Mouse (Mus musculus): ENCODE measurements around the gene Tmem120a. TPM values are rescaled to one million over a fixed set of nuclear protein-coding genes. Genes with fewer than 3 reads are reported as not detected.
A peak's percentile ranks its signal among the peaks of the same experiment; 100 is the strongest.

The Tmem120a gene
- 1 to 10 TPM; 3.8 to 5.2 TPM for total RNA-seq (2021)
- long read RNA-seq, experiment 1, transcript Tmem120a-201 (12 exons, 1,559 nt), result major isoform, 8 of 8 reads
- long read RNA-seq, experiment 1, partial matches to known transcripts, result 0 of 8 reads
- long read RNA-seq, experiment 1, other reads (novel, unspliced or antisense), result 0 of 8 reads
- long read RNA-seq, experiment 2, transcript Tmem120a-201 (12 exons, 1,559 nt), result major isoform, 17 of 18 reads
- long read RNA-seq, experiment 2, partial matches to known transcripts, result 1 of 18 reads
- long read RNA-seq, experiment 2, other reads (novel, unspliced or antisense), result 0 of 18 reads

DNA sequence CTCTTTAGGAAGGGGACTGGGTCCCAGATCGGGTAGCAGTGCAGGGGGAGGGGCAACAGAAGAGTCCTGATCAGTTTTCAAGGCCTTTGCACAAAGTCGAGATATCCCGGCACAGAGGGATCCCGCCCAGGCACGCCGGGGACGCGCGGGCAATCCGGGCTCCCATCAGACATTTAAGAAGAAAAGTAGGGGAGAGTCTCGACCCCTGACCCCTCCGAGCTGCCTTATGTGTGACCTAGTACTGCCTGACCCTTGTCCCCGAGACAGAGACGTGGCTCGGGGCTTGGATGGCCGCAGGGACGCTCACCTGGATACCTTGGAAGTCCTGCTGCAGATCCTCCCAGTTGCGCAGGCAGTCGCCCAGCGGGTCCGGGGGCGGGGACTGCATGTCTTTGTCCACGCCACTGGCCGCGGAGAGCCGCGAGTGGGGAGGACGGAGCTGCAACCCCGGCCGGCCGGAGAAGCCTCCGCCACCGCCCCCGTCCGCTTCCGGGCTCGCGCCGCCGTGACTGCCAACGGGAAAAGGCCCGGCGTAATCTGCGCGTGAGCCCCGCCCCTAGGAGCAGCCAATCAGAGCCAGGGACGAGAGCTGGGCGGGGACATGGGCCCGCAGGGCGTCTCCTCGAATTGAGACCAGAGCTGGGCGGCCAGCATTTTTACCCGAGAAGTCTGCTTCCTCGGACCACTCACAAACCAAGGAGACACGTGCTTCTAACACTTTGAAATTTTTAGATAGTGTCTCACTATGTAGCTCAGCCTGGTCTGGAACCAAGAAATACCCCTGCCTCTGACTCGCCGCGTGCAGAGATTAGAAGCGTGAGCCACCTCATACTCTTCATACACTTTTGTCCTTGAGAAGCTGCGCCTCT lies at the start of gene Tmem120a:
Tmem120a (minus strand) TSS at position 708 of the 869 bp plus-strand sequence.
- intact Hi-C loops (cut with DNase I; ENCODE audit: low total_unique reads), result no loop called here
- peak; percentile 97 for DNase-seq

DNA sequence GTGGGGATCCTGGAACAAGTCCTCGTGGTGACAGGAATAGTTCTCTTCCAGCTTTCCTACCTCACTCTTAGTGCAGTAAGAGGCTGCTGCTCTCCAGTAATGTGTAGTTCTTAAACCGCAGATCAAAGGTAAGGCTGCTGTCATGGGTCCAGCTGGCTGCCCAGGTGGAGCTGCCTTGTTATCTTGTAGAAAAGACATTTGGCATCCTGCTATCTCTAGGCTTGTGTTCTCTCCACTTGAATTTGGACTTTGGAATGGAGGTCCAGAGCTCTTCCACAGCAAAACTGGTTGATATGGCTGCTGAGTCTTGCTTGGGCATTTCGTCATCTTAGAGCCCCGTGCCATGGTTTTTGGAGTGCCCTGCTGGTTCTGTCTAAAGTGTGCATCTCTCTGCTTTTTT lies 38.7 kb upstream of the Tmem120a start:
- intact Hi-C loops (cut with DNase I; ENCODE audit: low total_unique reads), result no loop called here
- DNase-seq, result no peak

GRCm38 (mm10) chr5:135780331-135780730 lies 36.1 kb upstream of the Tmem120a start:
- no peak for DNase-seq
- intact Hi-C loops (cut with DNase I; ENCODE audit: low total_unique reads), result no loop called here

DNA sequence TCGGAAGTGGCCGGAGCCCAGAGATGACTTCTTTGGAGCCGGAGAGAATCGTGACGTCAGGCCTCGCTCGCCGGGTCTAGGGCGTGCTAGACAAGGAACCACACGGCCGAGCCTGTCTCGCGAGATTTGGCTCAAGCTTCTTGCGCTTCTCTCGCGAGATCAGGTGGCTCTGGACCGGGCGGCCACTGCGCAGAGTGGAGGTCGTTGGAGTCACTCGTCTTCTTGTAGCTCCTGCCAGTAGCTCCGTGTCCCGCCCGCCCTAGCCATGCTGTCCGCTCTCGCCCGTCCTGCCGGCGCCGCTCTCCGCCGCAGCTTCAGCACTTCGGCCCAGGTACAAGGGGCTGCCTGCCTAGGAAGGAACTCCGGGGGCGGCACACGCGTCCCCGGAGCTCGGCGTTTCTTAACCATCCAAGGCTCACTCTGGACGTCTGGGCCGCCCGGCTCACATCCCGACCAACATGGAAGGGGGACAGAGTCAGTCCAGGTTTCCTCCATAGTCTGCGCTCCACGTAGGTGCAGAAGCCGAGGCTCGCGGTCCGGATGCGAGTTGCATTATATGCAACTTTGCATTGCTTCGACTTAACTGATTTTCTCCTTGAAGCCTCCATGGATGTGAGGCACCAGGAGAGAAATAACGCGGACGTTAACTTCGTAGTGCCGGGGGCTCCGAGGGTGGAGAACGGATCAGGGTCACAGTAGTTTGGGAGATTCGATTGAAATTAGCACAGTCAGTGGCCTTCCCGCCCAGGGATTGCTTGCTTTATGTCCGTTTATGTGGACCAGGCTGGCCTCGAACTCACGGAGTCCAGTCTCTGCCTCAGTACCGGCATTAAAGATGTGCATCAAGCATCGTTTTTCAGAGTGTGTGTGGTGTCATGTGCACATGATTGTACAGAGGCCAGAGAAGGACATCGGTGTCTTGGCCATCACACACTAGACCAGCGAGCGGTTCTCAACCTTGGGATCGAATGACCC lies 34.5 kb upstream of the Tmem120a start, which contains the start of gene Mdh2:
Mdh2 (plus strand) TSS at position 10 of the 975 bp plus-strand sequence.
- intact Hi-C loops (cut with DNase I; ENCODE audit: low total_unique reads), result no loop called here
- peak; percentile 100 for DNase-seq

DNA sequence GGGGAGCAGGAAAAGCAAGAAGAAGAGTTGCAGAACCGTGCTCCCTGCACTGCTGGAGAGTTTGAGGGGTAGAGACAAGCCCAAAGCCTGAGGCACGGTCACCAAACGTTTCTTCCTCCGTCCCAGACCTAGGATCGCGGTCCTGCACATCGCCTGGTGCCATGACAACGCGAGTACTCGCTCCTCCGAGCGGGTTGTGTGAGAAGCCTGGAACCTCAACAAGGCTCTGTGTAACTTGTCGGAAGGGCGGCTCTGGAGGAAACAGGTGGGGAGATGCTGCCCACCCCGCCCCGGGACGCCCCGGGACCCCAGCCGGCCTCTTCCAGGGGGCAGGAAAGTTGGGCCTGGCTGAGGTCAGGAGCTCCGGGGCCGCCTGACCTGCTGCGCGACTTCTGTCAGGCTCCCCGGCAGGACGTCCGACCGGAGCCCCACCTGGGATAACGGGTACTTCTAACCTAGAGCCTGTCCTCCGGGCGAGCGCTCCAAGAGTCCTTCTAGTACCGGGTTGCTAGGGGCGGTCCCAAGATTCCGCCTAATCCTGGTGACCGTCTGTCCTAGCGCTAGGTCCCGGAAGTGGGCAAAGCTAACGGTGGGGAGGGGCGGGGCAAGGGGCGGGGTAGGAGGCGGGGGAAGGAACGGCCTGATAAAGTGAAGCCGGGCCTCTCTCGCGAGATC lies 33.7 kb upstream of the Tmem120a start, which contains the start of gene Styxl1:
Styxl1 (minus strand) TSS at position 590 of the 675 bp plus-strand sequence.
- DNase-seq, result no peak
- intact Hi-C loops (cut with DNase I; ENCODE audit: low total_unique reads), result no loop called here

DNA sequence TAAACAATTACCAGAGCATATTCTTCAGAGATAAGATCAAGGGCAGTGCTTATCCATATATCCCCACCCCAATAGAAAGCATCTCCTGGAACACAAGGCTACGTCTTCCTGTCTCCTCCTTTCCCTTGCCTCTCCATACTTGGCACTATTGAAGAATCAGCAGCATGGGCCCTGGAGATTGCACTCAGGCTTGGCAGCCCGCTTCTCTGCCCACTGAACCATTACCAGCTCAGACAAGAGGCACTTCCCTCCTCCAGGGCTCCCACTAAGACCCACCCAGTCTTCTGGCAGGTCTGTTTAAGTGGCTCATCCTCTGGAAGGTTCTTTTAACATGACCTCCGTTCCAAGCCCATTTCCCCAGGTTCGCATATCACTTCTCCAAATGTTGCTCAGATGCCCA lies 32.3 kb upstream of the Tmem120a start:
- no peak for DNase-seq
- intact Hi-C loops (cut with DNase I; ENCODE audit: low total_unique reads), result no loop called here

DNA sequence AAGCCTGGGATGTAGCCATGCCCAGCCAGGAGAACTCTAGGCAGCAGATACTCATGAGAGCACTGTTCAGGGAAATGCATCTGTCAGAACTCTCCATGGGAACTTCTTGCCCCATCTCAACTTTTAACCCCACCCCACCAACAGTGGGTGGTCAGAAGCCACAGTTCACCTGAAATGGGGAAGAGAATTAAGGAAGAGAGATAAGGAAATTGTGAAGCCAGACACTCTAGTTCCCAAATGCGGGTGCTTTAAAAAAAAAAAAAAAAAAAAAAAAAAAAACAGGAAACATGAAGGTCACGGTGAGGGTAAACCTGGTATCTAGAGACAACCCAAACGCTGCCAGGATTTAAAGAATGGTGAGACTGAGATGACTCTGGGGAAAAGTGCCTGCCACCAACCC lies 28.3 kb upstream of the Tmem120a start:
- DNase-seq, result no peak
- intact Hi-C loops (cut with DNase I; ENCODE audit: low total_unique reads), result no loop called here

- intact Hi-C loops (cut with DNase I; ENCODE audit: low total_unique reads), result loop anchor here (5.0 to 10.0 kb wide), 2 partner anchors 148 to 380 kb away; no protein-coding TSS in a partner anchor
- no peak for DNase-seq
These were observed 20.7 kb upstream of the Tmem120a start for GRCm38 (mm10) chr5:135764971-135765370.

- intact Hi-C loops (cut with DNase I; ENCODE audit: low total_unique reads), result loop anchor here (5.0 to 10.0 kb wide), 2 partner anchors 146 to 379 kb away; no protein-coding TSS in a partner anchor
- DNase-seq, result peak; percentile 64
These were observed 19.3 kb upstream of the Tmem120a start for GRCm38 (mm10) chr5:135763526-135763925.

DNA sequence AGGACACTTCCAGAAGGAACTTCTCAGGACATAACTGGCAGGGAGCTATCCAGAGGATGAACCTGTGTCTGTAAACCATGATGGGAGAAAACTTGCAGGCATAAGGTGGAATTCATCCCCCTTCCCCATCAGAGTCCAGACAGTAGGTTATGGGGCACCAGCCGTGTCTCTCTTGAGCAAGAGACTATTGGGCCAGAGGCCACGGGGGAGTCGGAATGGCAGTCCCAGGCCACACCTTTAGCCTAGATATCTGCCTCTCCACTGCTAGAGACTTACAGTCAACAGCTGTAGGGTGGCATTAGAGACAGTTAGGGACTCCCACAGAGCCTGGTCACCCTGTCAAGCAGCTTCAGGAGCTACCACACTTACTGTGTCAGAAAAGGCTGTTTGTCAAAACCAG lies 17.6 kb upstream of the Tmem120a start:
- DNase-seq, result no peak
- intact Hi-C loops (cut with DNase I; ENCODE audit: low total_unique reads), result loop anchor here (5.0 to 10.0 kb wide), 2 partner anchors 145 to 377 kb away; no protein-coding TSS in a partner anchor

DNA sequence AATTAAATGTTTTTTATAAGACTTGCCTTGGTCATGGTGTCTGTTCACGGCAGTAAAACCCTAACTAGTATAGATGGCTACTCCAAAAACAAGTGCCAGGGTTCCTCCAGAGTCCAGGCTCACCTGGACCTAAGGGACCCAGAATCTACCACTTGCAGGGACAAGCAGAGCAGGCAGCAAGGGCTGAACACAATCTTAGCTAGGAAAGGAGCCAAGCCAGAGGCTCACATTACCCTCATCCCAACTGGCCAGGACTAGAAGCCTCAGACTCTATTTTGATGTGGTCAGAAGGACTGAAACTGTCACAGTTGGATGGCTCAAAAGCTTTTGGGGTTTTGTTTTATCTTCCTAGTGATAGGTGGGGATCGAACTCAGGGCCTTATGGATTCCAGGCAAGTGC lies 7.3 kb upstream of the Tmem120a start:
- DNase-seq, result no peak

DNA sequence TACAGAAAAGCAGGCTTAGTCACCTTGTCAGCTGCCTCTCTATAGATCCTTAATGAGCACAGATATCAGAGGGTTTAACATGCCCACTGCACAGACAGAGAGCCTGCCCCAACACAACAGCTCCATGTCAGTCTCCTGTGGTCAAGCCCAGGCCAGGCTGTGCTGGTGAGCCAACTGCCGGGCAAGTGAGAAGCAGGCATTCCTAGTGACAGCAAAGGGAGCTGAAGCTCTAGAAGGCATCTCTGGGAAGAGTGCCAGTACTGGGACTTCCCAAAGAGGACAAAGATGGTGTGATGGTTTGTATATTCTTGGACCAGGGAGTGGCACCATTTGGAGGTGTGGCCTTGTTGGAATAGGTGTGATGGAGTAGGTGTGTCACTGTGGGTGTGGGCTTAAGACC lies 6.8 kb upstream of the Tmem120a start:
- intact Hi-C loops (cut with DNase I; ENCODE audit: low total_unique reads), result no loop called here
- DNase-seq, result no peak

More for the DNA sequence above, 7.3 kb upstream of the Tmem120a start:
- intact Hi-C loops (cut with DNase I; ENCODE audit: low total_unique reads), result no loop called here

DNA sequence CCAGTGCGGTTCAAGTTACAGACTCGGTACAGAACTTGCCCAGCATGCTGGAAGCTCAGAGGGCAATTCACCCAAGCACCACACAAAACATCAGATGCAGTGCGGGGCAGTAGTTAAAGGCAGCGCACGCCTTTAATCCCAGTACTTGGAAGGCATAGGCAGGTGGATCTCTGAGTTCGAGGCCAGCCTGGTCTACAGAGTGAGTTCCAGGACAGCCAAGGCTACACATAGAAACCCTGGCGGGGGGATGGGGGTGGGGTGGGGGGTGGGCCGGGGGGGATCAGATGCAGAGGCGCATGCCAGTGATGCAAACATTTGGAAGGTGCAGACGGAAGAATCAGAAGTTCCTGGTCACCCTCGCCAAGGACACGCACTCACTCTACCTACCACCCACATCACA lies 494 bp upstream of the Tmem120a start:
- intact Hi-C loops (cut with DNase I; ENCODE audit: low total_unique reads), result no loop called here
- no peak for DNase-seq

- DNase-seq, result no peak
- intact Hi-C loops (cut with DNase I; ENCODE audit: low total_unique reads), result no loop called here
These were observed 1.1 kb downstream of the Tmem120a start for GRCm38 (mm10) chr5:135742941-135743740.

DNA sequence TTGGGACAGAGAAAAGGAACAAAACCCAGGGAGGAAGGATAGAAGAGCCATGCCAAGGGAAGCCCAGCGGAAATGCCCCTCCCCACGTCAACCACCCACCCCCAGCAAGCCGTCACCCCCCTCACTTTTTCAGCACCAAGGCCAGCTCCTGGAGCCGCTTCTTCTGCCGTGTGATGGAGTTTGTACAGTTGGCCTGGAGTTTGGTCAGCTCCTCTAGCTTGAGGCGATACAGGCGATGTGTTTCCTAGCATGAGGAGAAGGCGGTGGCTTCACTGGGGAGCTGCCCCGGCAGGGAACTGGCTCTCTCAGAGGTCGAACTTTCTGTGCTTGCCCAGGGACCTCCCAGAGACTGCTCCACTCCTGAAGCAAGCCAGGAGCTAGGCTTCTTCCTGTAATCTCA lies 2.1 kb downstream of the Tmem120a start:
- DNase-seq, result no peak
- intact Hi-C loops (cut with DNase I; ENCODE audit: low total_unique reads), result no loop called here

DNA sequence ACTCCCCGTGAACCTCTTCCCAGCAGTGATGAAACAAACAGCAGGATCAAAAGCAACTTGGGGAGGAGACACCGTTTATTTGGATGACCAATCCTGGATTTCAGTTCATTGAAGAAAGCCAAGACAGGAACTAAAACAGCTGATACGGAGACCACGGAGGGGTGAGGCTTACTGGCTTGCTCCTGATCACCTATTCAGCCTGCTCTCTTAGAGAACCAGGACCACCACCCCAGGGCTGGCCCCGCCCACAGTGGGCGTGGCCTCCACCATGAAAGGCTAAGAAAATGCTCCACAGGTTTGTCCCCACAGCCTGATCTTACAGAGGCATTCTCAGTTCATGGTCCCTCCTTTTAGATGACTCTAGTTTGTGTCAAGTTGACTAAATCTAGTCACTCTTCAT lies 6.0 kb downstream of the Tmem120a start:
- intact Hi-C loops (cut with DNase I; ENCODE audit: low total_unique reads), result no loop called here
- no peak for DNase-seq

DNA sequence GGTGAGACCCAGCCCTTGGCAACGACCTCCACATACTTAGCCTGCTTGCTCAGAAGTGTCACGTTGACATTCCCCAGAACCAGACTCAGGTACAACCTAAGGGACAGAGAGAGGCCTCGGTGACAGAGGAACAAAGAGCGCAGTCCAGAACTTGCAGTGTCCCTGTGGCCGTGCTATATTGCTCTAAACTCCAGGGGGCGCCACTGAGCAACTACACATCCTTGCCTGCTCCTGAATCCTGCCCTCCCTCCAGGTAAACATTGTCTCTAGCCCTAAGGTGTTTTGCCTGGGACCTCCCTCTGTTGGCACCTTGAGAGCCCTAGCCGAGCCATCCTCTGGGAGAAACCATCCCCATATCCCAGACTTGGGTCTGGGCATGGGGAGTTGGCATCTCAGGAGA lies 7.1 kb downstream of the Tmem120a start:
- no peak for DNase-seq
- intact Hi-C loops (cut with DNase I; ENCODE audit: low total_unique reads), result no loop called here

DNA sequence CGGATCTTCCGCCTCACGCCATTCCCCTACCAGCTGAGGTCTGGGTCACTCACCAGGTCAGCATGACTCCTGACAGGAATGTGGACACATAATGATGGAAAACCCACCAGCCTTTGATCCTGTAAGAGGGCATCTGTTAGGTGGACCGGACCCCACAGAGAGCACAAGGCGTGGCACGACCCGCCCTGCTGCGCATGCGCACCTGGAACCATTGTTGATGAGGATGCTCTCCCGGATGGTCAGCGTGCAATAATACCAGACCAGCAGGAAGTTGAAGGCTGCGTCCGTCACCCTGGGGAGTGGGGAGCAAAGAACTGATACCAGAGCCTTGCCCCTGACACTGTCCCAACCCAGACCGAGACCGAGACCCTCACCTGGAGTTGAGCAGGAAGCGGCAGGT lies 7.7 kb downstream of the Tmem120a start:
- DNase-seq, result no peak
- intact Hi-C loops (cut with DNase I; ENCODE audit: low total_unique reads), result no loop called here
